Mouse (Mus musculus): ENCODE measurements around the gene Bank1.

Bank1 gene

GRCm38 (mm10) chr3:136100973-136101500 lies 224.8 kb downstream of the Bank1 start:
- no peak for DNase-seq

- DNase-seq, result no peak
These were observed 225.6 kb downstream of the Bank1 start for GRCm38 (mm10) chr3:136100292-136100691.

- DNase-seq, result no peak
These were observed 238.8 kb downstream of the Bank1 start for GRCm38 (mm10) chr3:136086948-136087660.

GRCm38 (mm10) chr3:136086431-136086830 lies 239.4 kb downstream of the Bank1 start:
- no peak for DNase-seq

GRCm38 (mm10) chr3:136085077-136085476 lies 240.8 kb downstream of the Bank1 start:
- no peak for DNase-seq

GRCm38 (mm10) chr3:136084066-136084465 lies 241.8 kb downstream of the Bank1 start:
- no peak for DNase-seq

- no peak for DNase-seq
These were observed 244.6 kb downstream of the Bank1 start for GRCm38 (mm10) chr3:136081264-136081663.

GRCm38 (mm10) chr3:136078535-136078934 lies 247.3 kb downstream of the Bank1 start:
- DNase-seq, result no peak

- DNase-seq, result no peak
These were observed 255.5 kb downstream of the Bank1 start for GRCm38 (mm10) chr3:136070394-136070793.

GRCm38 (mm10) chr3:136061907-136062306 lies 264.0 kb downstream of the Bank1 start:
- DNase-seq, result no peak

GRCm38 (mm10) chr3:136050635-136051034 lies 275.2 kb downstream of the Bank1 start:
- no peak for DNase-seq

- DNase-seq, result no peak
These were observed 275.7 kb downstream of the Bank1 start for GRCm38 (mm10) chr3:136050215-136050614.

GRCm38 (mm10) chr3:136048026-136048425 lies 277.8 kb downstream of the Bank1 start:
- DNase-seq, result no peak

- DNase-seq, result no peak
These were observed 280.5 kb downstream of the Bank1 start for GRCm38 (mm10) chr3:136045381-136045780.

GRCm38 (mm10) chr3:136040041-136040440 lies 285.8 kb downstream of the Bank1 start:
- no peak for DNase-seq

- DNase-seq, result no peak
These were observed 286.4 kb downstream of the Bank1 start for GRCm38 (mm10) chr3:136039446-136039845.

GRCm38 (mm10) chr3:136037254-136037653 lies 288.6 kb downstream of the Bank1 start:
- no peak for DNase-seq

GRCm38 (mm10) chr3:136035784-136036183 lies 290.1 kb downstream of the Bank1 start:
- DNase-seq, result no peak

GRCm38 (mm10) chr3:136024876-136025275 lies 301.0 kb downstream of the Bank1 start:
- DNase-seq, result no peak

- no peak for DNase-seq
These were observed 308.3 kb downstream of the Bank1 start for GRCm38 (mm10) chr3:136017517-136017916.

GRCm38 (mm10) chr3:136010616-136011015 lies 315.2 kb downstream of the Bank1 start:
- DNase-seq, result no peak

GRCm38 (mm10) chr3:136007846-136008245 lies 318.0 kb downstream of the Bank1 start:
- peak; percentile 46 for DNase-seq

GRCm38 (mm10) chr3:136007081-136007828 lies 318.6 kb downstream of the Bank1 start:
- DNase-seq, result peak; percentile 10
